Mouse (Mus musculus) liver, adult 2 months (tissue): ENCODE measurements at regions not wholly inside any gene's neighbourhood (a gene's known extent, or its start where the extent isn't known, plus 50 kb on each side); places are given as distances from the start of the nearest gene placed in this dataset.

Experiments used
- CTCF ChIP-seq: fragments of 200-500 bp; IDR thresholded peaks from 2 replicates; pipeline ENCODE4 v1.5.1; 2011; ENCODE audit warnings: low read depth, low read length, control low read depth
- POLR2A ChIP-seq: fragments of 200-500 bp; IDR thresholded peaks from 2 replicates; pipeline ENCODE4 v1.6.1; 2011; ENCODE audit warnings: low read length, control low read depth; ENCODE audit not compliant: insufficient read depth; ENCODE audit errors: extremely low read depth

DNA sequence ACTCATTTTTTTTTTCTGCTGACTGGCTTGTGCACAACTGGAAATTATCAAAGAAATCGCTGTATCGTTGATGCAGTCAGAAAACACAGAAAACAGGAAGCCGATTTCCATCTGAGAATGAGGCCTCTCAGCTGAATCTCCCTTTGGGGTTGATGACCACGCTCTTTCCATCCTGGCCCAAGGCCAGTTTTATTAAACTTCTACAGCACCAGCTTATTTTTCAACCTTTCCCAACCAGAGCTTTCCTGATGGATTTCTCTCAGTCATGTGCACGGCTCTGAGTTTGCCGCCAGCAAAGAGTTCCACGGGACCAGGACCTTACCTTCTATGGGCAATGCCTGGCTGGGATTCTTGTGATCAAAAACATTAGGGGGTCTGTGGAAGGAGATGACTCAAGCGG, 71.2 kb upstream of the Glis3 start:
- TF ChIP-seq CTCF (no peak), POLR2A (no peak)
